Mouse (Mus musculus) T-helper 1 cell (primary cell): ENCODE measurements around the gene Mafg.

ENCODE experiments used
- in situ Hi-C: fragments of 300-600 bp; cut with MboI, MseI; formaldehyde crosslinking; loops from one replicate; pipeline ENCODE4 v1.15.1; 2025; ENCODE audit warnings: high pct_unique_total_duplicates

The Mafg gene

DNA sequence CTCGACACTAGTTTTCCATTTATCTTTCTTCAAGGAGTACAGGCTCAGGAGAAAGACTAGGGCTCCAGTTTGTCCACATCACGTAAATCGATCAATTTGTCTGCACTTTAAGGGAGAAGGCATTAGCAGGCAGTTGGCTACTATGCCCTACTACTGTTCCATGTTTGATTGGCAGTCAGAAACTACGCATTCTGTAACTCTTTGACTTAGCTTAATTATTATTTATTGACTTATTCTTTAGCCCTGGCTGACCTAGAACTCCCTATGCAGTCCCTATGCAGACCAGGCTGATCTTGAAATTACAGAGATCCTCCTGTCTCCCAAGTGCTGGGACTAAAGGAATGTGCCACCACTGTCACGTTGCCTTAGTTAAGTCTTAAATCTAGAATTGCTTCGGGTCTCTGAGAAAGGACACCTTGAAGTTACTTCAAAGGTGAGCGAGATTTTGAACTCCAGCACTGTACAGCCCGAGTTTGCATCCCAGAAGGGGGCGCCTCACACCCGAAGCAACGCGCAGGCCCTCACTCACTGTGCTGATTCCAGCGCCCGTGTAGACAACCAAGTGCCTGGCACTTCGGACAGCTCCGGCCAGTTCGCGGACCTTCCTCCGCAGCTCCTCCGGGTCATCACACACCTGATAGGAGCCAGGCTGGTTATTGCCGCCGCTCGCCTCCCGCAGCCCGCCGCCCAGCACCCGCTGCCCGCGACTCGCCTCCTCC is 9.3 kb downstream of the Mafg start:
- in situ Hi-C loops, result no loop called here

DNA sequence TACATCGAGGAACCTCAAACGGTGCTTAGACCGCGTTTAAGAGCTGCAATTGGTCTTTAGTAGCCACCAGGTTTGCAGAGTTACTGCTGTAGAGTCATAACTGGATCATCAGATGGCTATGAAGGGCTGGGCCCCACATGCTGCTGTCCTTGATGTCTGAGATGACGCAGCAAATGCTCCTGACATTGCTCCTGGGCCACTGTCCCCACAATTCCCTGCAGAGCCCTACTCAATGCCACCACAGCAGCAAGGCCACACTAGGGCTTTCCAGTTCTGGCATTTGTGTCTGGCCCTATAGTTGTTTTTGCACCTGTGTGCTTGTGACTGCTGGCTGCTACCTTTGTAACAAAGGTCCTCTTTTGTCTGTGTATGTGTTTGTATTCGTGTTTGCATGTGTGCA is 10.6 kb downstream of the Mafg start:
- in situ Hi-C loops, result no loop called here

DNA sequence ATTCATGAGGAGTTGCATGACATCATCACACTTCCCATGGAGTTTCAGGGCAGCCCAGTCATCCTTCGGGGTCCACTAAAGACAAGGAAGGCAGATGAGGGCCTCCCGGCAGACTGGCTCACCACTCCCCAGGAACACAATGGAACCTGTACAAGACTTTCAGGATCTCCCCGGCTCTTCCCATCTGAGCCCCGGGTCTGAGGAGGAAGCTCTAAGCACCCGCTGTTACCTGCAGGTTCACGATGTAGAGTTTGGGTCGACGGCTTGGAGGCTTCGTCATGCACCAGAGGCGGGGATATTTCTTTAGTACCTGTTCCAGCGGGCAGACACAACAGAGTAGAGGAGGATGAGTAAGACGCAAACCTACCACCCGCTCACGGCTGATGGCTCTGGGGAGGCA is 13.2 kb downstream of the Mafg start:
- in situ Hi-C loops, result no loop called here

DNA sequence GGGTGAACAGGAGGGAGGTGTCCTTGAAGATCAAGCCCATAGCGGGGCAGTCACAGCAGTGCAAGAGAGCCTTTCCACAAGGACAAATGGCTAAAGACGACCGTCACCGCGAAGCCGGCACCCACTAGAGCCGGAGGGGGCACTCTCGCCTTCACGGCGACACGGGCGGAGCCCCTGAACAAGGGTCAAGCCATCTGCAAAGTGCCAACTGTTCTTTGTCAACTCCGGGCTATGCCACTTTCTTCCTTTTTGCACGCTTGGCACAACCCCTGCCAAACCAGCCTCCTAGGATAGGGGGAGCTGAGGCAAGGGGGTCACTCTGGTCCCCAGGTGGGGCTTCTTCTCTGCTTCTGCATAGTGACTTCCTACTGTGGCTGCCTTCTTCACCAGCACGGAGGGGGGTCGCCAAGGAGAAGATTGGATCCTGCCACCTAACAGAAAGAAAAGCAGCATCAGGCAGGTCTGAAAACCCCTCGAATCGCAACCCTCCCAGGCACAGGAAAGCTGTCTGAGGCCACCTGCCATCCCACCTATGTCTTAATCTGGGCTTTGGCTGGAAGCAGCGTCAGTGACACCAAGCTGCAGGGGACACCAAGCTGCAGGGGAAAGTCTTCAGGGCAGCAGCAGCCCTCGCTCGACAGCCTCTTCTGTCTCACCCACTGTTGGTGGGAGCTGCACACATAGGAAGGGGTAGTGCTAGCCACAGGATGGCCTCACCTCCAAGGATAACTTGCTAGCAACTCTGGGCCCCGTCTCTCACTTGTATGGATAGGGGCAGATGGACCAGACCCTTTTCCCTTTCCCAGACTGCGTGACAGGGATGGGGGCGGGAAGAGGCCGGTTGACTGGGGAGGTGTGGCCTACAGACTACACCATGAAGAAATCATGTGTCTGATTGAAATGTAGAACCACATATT is 14.5 kb downstream of the Mafg start:
- in situ Hi-C loops, result no loop called here

DNA sequence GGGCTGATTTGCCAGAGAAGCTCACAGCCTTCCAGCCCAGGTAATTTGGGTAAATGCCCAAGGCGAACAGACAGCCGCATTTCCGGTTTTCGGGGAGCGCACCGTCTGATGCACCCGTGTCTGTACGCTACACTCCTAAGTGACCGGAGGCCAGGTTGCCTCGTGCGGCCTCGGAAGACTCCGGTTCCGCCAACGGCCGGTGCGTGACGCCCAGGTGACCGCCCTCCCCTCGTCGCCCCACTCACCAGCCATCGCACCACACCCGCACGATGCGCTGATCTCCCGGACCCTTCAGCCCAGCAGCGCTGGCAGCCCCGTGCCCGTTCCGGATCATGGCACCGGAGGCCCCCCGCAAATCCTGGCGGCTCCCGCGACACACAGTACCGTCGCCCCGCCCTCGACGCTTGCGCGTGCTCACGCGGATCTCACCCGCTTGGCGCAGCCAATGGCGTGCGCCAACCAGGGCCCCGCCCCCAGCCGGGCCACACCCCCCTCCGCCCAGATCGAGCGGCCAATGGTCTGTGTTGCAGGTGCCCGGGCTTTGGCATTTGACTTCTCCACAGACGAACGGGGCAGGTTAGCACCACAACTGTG is 15.8 kb downstream of the Mafg start, which contains the start of gene Pcyt2:
Pcyt2 (minus strand) TSS at position 418 of the 594 bp plus-strand sequence.
- in situ Hi-C loops, result no loop called here

DNA sequence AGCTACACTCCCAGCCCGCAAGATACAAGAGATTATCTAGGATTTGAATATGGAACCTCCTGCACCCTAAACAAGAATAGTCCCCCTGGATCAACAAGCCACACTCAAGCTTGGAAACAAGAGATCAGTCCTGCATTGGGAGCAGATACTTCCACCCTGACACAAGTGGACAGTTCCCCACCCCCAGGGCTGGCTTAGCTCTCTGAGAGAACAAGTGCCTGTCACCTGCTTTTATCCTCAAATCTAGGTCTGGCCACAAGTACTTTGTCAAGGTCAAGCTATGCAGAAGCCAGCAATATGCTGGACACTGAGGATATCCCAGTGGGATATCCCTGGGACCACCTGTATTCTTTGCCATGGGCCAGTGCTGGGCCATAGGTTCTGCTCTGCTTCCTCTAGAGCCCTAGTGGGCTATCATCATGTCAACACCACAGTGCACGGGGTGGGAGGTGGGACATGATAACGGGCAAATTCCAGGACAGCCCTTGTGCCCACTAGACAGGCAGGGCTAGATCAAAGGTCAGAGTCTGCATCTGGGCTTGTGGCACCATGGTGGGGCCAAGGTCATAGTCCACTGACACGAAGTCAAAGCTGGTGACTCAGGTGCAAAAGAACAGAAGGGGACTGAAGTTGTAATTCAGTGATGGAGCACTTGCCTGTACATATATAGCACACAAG is 16.6 kb downstream of the Mafg start:
- in situ Hi-C loops, result no loop called here

DNA sequence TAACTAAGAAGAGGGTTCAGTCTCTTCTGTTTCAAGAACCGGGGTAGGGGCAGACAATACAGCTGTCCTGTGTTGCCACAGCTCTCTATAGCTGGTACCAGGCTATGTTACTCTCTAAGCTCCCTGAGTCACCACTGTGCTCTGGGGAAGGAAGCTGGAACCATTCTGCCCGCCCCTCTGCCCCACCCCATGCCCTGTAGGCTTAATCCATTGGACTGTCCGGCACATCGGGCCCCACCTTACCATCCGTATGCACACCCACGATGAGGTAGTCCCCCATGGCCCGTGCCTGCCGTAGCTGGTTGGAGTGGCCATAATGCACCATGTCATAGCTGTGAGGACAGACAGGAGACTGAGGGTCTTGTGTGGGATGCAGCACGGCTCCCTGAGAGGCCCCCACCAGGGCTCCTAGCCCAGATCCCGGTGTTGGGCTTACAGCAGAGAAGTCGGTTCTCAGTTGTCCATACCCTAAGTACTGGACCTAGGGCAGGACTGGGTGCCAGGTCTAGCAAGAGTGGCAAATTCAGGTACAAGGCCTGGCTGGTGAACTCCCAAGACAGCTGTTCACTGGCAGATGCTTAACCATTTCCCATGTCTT is 17.7 kb downstream of the Mafg start:
- in situ Hi-C loops, result no loop called here

DNA sequence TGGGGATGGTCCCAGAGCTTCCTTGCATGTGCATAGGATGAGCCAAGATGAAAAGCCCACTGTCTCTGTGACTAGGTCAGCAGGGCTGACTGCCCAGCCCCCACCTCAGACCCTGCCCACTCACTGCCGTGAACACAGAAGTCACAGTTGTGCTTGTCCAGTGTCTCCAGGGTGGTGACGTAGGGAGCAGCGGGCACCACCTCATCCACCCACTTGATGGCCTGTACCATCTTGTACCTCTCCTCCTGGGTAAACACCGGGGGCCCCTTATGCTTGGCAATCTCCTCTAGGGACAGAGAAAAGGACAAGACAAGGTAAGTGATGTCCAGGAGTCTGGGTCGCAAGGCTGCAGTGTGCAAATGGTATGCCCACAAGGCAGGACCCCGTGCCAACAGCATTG is 18.2 kb downstream of the Mafg start:
- in situ Hi-C loops, result no loop called here

DNA sequence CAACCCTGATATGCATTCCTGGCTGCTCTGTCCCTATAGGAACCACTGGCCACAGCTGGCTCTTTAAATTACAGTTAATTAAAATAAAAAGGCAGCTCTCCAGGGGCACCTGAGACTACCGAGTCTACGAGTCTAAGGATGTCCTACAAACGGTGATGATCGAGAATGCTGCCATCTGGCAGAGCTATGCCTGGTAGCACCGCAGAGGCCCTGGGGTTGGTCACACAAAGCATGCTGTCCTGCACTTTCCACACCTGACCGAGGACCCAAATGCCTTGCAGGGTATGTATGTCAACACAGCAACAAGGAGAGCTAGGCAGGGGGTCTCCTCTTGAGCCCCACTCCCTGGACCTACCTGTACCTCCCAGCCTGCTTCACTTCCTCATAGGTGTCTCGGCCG is 19.4 kb downstream of the Mafg start:
- in situ Hi-C loops, result no loop called here

DNA sequence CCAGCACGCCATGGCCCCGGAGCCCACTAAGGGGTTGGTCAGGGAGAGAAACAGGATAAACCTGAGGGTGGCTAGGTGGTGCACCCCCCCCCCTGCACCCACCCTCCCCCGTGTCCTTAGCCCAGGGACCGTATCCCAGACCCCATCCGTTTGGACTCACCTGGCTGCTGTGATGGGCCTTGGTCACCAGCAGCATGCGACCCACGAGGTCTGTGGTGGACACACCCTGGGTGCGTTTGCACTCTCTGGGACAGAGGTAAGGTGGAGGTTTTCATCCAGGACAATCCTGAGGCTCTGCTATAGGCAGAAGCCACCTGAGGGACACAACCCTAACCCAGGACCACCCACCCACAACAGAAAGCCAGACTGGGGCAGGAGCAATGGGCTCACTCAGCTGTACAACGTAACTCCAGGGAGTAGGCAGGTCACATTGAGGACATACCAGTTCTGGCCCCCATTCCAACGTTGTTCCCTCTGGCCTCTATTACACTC is 19.9 kb downstream of the Mafg start:
- in situ Hi-C loops, result no loop called here

DNA sequence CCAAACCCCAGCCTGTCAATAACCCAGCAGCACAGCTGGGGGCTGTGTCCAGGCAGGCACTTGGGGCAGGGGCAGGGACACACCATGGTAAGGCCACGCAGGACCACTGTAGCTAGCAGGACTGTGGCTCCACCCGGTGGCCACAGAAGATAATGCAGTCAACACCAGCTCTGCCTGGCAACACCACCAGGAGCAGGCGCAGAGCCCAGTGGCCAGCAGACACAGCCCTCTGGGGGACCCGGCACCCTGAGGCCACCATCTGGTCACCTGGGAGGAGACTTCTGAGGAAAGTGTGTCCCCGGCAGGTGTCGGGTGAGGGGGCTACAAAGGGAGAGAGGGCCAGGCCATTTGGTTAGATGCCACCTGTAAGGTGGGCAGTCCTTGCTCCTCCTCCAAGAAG is 20.6 kb downstream of the Mafg start:
- in situ Hi-C loops, result no loop called here

DNA sequence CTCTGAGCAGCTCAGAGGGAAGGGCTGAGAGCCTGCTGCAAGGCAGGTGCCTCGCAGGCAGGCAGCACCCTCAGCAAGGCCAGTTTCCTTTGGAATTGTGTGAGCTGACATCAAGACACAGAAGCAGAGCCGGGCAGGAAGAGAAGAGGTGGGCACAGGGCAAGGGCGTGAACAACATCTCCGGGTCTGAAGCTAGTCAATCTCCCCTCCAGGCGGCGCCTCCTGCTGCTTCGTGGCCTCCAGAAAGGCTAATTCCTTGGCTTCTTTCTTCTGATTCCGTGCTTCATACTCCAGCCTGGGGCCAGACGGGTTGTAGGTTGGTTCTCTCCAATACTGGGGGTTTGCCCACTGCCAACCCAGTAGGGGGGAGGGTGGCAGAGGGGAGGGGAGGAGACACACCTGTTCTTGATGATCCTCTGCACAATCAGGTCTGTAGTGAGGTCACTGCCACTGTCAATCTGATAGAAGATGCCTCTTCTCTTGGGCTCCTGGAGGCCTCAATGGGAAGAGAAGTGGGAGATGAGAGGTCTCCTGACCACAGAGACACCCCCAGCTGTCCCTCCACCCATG is 22.8 kb downstream of the Mafg start:
- in situ Hi-C loops, result no loop called here

DNA sequence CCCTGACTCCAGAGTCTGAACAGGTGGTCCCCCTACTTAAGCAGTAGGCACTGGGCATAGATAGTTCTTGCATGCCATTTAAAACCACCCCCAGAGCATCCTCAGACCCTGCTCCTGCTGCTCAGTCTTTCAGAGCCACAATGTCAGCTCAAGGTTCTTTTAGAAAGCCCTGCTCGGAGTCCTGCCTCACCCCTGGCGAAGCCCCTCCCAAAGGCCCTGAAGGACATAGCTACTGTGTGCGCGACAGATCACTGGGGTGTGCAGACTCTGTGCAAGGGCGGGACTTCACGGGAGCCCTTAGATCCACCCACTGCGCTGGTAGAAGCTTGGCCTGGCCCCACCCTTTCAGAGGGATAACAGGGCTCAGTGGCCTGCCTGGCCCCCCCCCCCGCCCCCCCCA is 24.1 kb downstream of the Mafg start:
- in situ Hi-C loops, result no loop called here

DNA sequence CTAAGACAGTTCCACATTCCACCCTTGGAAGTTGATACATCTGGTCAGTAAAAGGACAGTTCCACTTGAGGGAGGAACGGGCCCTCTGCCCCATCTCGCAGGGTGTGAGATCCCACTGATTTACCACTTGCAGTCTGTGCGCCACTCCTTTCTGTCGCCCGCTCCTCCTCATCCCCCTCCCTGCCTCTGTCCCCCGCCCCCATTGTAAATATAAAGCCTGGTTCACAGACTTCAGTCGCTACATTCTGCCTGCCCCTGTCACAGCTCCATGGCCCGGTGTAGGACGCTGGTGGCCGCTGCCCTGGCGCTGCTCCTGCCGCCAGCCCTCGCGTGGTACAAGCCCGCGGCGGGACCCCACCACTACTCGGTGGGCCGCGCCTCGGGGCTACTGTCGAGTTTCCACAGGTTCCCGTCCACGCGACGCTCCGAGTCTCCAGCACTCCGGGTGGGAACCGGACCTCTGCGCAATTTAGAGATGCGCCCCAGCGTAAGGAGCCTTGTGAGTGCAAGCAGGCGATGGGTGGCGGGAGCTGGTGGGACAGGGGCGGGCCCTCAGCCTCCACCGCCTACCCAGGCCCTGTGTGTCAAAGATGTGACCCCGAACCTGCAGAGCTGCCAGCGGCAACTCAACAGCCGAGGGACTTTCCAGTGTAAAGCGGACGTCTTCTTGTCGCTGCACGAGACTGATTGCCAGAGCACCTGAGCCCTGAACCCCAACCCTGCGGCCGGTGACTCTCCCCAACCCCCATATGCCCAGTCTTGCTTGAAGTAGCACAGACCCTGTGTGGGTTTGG is 25.0 kb downstream of the Mafg start, which contains the start of gene Npb:
Npb (plus strand) TSS at position 237 of the 794 bp plus-strand sequence.
- in situ Hi-C loops, result no loop called here

DNA sequence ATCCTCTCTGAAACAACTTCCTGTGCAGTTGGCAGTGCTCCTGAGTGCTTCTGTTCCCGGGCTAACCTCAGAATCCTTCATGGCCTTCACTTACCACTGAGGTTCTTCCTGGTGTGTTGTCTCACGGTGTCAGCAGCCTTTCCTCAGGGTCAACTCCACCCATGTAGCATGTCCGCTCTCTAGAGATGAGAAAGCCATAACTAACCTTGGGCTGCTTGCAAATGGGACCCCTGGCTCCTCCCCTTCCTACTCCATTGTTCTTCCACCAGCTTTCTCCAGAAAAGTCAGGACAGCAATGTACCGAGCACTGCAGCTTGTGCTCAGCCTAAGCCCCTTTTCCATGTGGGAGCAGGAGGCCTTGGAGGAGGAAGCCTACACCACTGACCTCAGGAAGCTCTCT is 26.6 kb downstream of the Mafg start:
- in situ Hi-C loops, result no loop called here

DNA sequence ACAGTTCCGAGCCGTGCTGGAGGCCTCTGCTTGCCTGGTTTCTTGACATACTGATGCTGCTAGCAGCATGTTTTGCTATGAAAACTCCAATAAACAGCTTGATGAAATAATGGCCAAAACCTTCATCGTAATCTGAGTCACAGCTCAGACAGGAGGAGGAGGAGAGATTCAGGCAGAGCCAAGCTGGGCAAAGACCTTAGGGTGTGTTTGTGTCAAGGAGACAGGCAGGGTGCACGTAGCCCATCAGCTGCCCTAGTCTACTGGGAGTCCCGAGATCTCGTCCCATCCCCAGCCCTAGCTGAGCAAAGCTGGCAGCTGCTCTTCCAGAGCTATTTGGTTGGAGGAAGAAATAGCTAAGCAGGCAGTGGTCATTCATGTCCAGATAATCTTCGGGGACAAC is 27.7 kb downstream of the Mafg start:
- in situ Hi-C loops, result no loop called here

DNA sequence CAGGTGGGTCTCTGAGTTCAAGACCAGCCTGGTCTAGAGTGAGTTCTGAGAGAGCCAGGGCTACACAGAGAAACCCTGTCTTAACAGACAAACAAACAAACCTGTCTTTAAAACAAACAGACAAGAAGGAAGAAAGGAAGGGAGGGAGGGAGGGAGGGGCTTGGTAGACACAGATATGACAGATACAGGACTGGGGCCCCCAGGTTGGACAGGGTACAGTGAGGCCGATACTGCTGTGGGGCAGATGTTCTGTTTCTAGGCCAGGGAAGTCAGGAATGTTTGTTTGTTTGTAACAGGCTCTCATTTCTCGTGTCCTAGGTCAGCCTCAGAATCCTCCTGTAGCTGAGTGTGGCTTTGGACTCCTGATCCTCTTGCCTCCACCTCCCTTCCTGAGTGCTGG is 29.9 kb downstream of the Mafg start:
- in situ Hi-C loops, result no loop called here

DNA sequence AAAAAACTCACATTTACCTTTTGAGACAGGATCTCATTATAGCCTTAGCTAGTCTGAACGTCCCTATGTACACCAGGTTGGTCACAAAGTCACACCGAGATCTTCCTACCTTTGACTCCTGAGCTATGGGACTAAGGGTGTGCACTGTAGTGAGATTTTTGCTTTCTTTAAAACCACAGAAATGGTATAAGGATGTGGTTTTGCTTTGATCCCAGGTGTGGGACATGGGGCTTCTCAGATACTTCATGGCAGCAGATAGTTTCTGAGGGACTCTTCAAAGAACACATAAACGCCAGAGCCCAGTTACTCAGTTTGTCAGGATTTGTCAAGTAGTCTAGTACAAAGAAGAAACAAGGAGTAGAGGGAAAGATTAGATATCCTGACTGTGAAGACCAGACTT is 32.7 kb downstream of the Mafg start:
- in situ Hi-C loops, result no loop called here

DNA sequence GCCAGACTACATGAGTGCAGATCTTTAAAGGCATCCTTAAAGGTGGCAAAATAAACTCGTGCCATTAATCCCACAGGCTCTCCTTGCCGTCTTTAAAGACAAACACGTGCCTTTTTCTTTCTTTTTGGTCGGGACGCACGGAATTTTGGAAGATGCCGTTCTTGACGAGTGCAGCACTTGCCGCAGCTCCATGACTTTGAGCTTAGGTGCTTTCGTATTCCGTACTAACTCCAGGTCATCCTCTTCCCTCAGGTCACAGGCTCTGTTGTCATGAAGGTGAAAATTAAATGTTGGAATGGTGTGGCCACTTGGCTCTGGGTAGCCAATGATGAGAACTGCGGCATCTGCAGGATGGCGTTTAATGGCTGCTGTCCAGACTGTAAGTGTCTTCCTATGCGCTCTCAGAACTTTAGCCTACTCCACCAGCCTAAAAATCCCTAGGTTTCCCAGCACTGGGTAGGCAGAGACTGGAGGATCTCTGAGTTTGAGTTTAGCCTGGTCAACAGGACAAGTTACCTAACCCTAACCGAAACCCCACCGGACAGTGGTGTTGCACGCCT is 34.3 kb downstream of the Mafg start:
- in situ Hi-C loops, result no loop called here
